Mouse (Mus musculus) testis, adult 10 weeks (tissue): ENCODE data around the gene Gata1. TPM values are rescaled to one million over a fixed set of nuclear protein-coding genes. Genes with fewer than 3 reads are reported as not detected.

Source experiments
- polyA plus RNA-seq: library from polyadenylated mRNA; stranded (reverse); fragments of 350-450 nt; fragmentation: Illumina TruSeq; extraction: RNeasy Lipid Tissue Mini Kit (QIAGEN cat#74804); gene quantifications from one replicate; pipeline ENCODE4 v1.2.3, GENCODE M21; 2014; ENCODE audit warnings: low read depth, low replicate concordance

Gata1 gene
- polyA plus RNA-seq, result 3.4 TPM

GRCm38 (mm10) chrX:7977892-7978291, at the start of gene Gata1:
Gata1 (minus strand) TSS chrX:7978071.

GRCm38 (mm10) chrX:8018286-8018685, 40.4 kb upstream of the Gata1 start, which contains the start of gene Glod5:
Glod5 (minus strand) TSS chrX:8018492.

GRCm38 (mm10) chrX:7947108-7947899, 30.6 kb downstream of the Gata1 start, which contains the start of gene Hdac6:
Hdac6 (minus strand) TSS chrX:7947889.

GRCm38 (mm10) chrX:7928270-7928790, 49.5 kb downstream of the Gata1 start, which contains the start of gene Eras:
Eras (minus strand) TSS chrX:7928607.

GRCm38 (mm10) chrX:7919601-7920383, 58.1 kb downstream of the Gata1 start, which contains the start of gene Pcsk1n:
Pcsk1n (plus strand) TSS chrX:7919822.

Other genes with a start within 250 kb of the Gata1 start
- gene Praf2, start 249.6 kb downstream of the Gata1 start, polyA plus RNA-seq, result 0.57 TPM
- 0.25 TPM for gene Ccdc120, start 227.2 kb downstream of the Gata1 start, polyA plus RNA-seq
- 8.1 TPM for gene Tfe3, start 215.5 kb downstream of the Gata1 start, polyA plus RNA-seq
- 10.5 TPM for gene Gripap1, start 188.3 kb downstream of the Gata1 start, polyA plus RNA-seq
- 0.41 TPM for gene Kcnd1, start 155.8 kb downstream of the Gata1 start, polyA plus RNA-seq
- gene Otud5, start 136.7 kb downstream of the Gata1 start, polyA plus RNA-seq, result 12.9 TPM
- gene Pim2, start 99.8 kb downstream of the Gata1 start, polyA plus RNA-seq, result 3.4 TPM
- gene Slc35a2, start 94.0 kb downstream of the Gata1 start, polyA plus RNA-seq, result 1.7 TPM
- 2.6 TPM for gene Pqbp1, start 78.8 kb downstream of the Gata1 start, polyA plus RNA-seq
- gene Timm17b, start 78.7 kb downstream of the Gata1 start, polyA plus RNA-seq, result 1.5 TPM
- gene Gm10491, start 70.2 kb downstream of the Gata1 start, polyA plus RNA-seq, result not detected
- gene Gm10490, start 68.5 kb downstream of the Gata1 start, polyA plus RNA-seq, result not detected
- gene Pcsk1n, start 58.2 kb downstream of the Gata1 start, polyA plus RNA-seq, result not detected
- gene Eras, start 49.5 kb downstream of the Gata1 start, polyA plus RNA-seq, result 0.20 TPM
- 9.8 TPM for gene Hdac6, start 30.2 kb downstream of the Gata1 start, polyA plus RNA-seq
- 0.62 TPM for gene Glod5, start 40.4 kb upstream of the Gata1 start, polyA plus RNA-seq
- gene Suv39h1, start 96.7 kb upstream of the Gata1 start, polyA plus RNA-seq, result 8.2 TPM
- 0.10 TPM for gene Was, start 112.4 kb upstream of the Gata1 start, polyA plus RNA-seq
- 10.0 TPM for gene Wdr13, start 154.8 kb upstream of the Gata1 start, polyA plus RNA-seq
- 99.1 TPM for gene Rbm3, start 167.8 kb upstream of the Gata1 start, polyA plus RNA-seq
- 0.59 TPM for gene Tbc1d25, start 198.1 kb upstream of the Gata1 start, polyA plus RNA-seq
- gene Ebp, start 215.4 kb upstream of the Gata1 start, polyA plus RNA-seq, result 9.1 TPM
- 2.8 TPM for gene Porcn, start 228.5 kb upstream of the Gata1 start, polyA plus RNA-seq